Mouse (Mus musculus) kidney, embryonic 16.5 days (tissue): ENCODE data around the gene Aff1. TPM values are rescaled to one million over a fixed set of nuclear protein-coding genes. Genes with fewer than 3 reads are reported as not detected.
A peak's percentile ranks its signal among the peaks of the same experiment; 100 is the strongest.

Experiments used
- ATAC-seq: fragments of 200-750 bp; cut with Nextera tagmentation; 2 replicates; pipeline ENCODE4 v1.8.0; 2017; ENCODE audit warnings: moderate TSS enrichment; ENCODE audit not compliant: low FRiP score, low TSS enrichment
- H3K27ac ChIP-seq: fragments of 300-500 bp; sonication (generic); 2 replicates; pipeline ENCODE4 v1.5.1; 2014; ENCODE audit warnings: low read length
- H3K27me3 ChIP-seq: fragments of 300-500 bp; sonication (generic); 2 replicates; pipeline ENCODE4 v1.6.1; 2014; ENCODE audit warnings: low read length, control low read depth, mixed read lengths; ENCODE audit not compliant: insufficient read depth
- H3K36me3 ChIP-seq: fragments of 300-500 bp; sonication (generic); 2 replicates; pipeline ENCODE4 v1.6.1; 2014; ENCODE audit warnings: low read length, control low read depth, mixed read lengths; ENCODE audit not compliant: insufficient read depth
- H3K4me1 ChIP-seq: fragments of 300-500 bp; sonication (generic); 2 replicates; pipeline ENCODE4 v1.6.1; 2014; ENCODE audit warnings: low read length, control low read depth, mixed read lengths; ENCODE audit not compliant: insufficient read depth
- H3K4me2 ChIP-seq: fragments of 300-500 bp; sonication (generic); replicated peaks from 2 replicates; pipeline ENCODE4 v1.6.1; 2014; ENCODE audit warnings: low read depth, low read length
- H3K4me3 ChIP-seq: fragments of 300-500 bp; sonication (generic); 2 replicates; pipeline ENCODE4 v1.5.1; 2014; ENCODE audit warnings: mild to moderate bottlenecking, low read length
- H3K9ac ChIP-seq: fragments of 300-500 bp; sonication (generic); replicated peaks from 2 replicates; pipeline ENCODE4 v1.6.1; 2014; ENCODE audit warnings: low read length
- H3K9me3 ChIP-seq: fragments of 300-500 bp; sonication (generic); 2 replicates; pipeline ENCODE4 v1.6.1; 2016; ENCODE audit warnings: low read length, control low read depth
- WGBS: fragments of 180-500 bp; shearing (Covaris S2); extraction: QIAGEN DNeasy Blood & Tissue Kit; methylation state at CpG from one replicate; pipeline ENCODE4 v1.1.7; 2014; 5-methylcytosine and 5-hydroxymethylcytosine counted together
- polyA plus RNA-seq: library from polyadenylated mRNA; unstranded; fragments of >200 nt; fragmentation: Nextera tagmentation; extraction: Ambion mirVana; gene quantifications from 2 replicates; pipeline ENCODE4 v1.2.1, GENCODE M21; 2015

Gene Aff1
- polyA plus RNA-seq, 1 experiment from 2014 or later: 13.2 TPM

- 79% methylated on average over 4 of the region's 4 CpGs for WGBS
- Histone ChIP-seq H3K36me3 (peaks cover 5% of the 10 kb centered on the region), H3K9ac (no peak overlapping the region), H3K27me3 (no peaks in the 10 kb centered on the region), H3K4me2 (no peak overlapping the region), H3K27ac (no peak overlapping the region), H3K4me3 (no peak overlapping the region), H3K9me3 (peaks cover 9% of the 10 kb centered on the region), H3K4me1 (peaks cover 32% of the 10 kb centered on the region)
- no peak for ATAC-seq
Measured at GRCm38 (mm10) chr5:103762850-103763254, 70.7 kb downstream of the Aff1 start.

DNA sequence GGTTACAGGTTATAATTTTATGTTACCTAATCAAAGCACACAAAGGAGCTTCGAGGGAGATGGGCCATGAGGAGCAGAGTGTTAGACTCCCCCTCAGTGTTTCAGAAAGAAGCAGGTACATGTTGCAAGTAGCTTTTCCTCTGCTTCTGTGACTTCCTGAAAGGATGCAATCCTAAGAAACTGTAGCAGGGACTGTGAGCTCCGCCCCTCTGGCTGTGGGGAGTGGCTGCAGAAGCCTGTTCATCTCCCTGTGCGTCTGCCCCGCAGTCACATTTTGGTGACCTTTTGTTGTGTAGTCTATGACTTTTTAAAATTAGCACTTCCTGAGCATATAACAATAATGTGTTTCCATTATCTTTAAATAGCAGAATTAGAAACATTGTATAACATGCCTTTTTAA is 73.2 kb downstream of the Aff1 start:
- no peak overlapping the region for H3K4me3 ChIP-seq
- ATAC-seq: no peak

GRCm38 (mm10) chr5:103765758-103766431 is 73.7 kb downstream of the Aff1 start:
- Histone ChIP-seq H3K9ac (no peak overlapping the region), H3K4me1 (peaks cover 15% of the 10 kb centered on the region), H3K4me3 (no peak overlapping the region), H3K4me2 (no peak overlapping the region), H3K9me3 (peaks cover 9% of the 10 kb centered on the region), H3K27ac (no peak overlapping the region), H3K36me3 (peaks cover 5% of the 10 kb centered on the region), H3K27me3 (no peaks in the 10 kb centered on the region)
- WGBS: 93% methylated on average over 2 of the region's 2 CpGs
- no peak for ATAC-seq

More for the DNA sequence above, 73.2 kb downstream of the Aff1 start:
- Histone ChIP-seq H3K27me3 (no peaks in the 10 kb centered on the region), H3K4me1 (peaks cover 19% of the 10 kb centered on the region), H3K9ac (no peak overlapping the region), H3K4me2 (no peak overlapping the region), H3K9me3 (peaks cover 9% of the 10 kb centered on the region), H3K27ac (no peak overlapping the region), H3K36me3 (peaks cover 5% of the 10 kb centered on the region)
- 90% methylated on average over 4 of the region's 4 CpGs for WGBS

DNA sequence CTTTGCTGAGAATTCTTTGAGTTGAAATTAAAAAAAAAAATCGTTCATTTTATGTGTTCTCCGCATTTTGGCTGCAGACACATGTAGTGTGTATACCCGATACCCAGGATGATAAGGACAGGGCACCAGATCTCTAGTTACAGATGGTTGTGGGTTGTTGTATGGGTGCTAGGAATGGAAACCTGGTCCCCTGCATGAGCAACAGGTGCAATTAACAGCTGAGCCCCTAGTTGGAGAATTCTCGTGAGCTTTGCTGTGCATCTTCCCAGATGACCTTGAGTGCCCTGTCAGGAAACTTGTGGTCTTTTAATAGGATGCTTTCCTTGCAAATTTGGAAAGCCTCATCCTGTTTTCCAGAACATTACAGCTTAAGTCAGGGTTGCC is 74.2 kb downstream of the Aff1 start:
- no peak overlapping the region for H3K4me2 ChIP-seq
- no peak overlapping the region for H3K4me3 ChIP-seq
- ATAC-seq: no peak
- H3K9me3 ChIP-seq: peaks cover 9% of the 10 kb centered on the region
- no peak overlapping the region for H3K9ac ChIP-seq
- peaks cover 5% of the 10 kb centered on the region for H3K36me3 ChIP-seq
- H3K4me1 ChIP-seq: peaks cover 17% of the 10 kb centered on the region
- H3K27me3 ChIP-seq: no peaks in the 10 kb centered on the region
- H3K27ac ChIP-seq: no peak overlapping the region
- WGBS: 95% methylated on average over 4 of the region's 4 CpGs

- peaks cover 36% of the 10 kb centered on the region for H3K4me1 ChIP-seq
- no peak overlapping the region for H3K4me3 ChIP-seq
- 63% methylated on average over 3 of the region's 3 CpGs for whole genome bisulfite sequencing
- peaks cover 5% of the 10 kb centered on the region for H3K36me3 ChIP-seq
- H3K27me3 ChIP-seq: no peaks in the 10 kb centered on the region
- no peak overlapping the region for H3K27ac ChIP-seq
- ATAC-seq: no peak
- H3K4me2 ChIP-seq: no peak overlapping the region
- H3K9me3 ChIP-seq: peaks cover 9% of the 10 kb centered on the region
- no peak overlapping the region for H3K9ac ChIP-seq
Measured at GRCm38 (mm10) chr5:103768961-103769360, 76.8 kb downstream of the Aff1 start.

DNA sequence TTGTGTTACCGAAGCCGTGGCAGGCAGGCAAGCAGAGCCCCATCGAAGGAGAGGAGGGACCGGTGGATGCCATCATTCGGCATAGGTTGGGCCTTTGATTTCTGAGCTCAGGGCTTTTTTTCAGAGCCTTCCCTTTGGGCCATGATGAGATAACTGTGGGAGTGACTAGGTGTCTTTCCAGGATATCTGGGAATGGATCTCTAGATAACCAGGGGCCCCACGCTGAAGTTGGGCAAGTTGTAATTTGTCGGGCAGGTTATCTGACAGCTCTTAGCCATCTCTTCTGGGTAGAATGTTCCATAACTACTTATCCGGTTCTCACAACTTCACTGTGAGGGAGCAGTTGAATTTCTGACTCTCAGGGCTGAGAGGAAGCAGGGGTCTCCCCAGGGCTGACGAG is 77.5 kb downstream of the Aff1 start:
- Histone ChIP-seq H3K9me3 (peaks cover 9% of the 10 kb centered on the region), H3K4me1 (peaks cover 43% of the 10 kb centered on the region), H3K4me3 (no peak overlapping the region), H3K9ac (no peak overlapping the region), H3K27ac (no peak overlapping the region), H3K27me3 (no peaks in the 10 kb centered on the region), H3K4me2 (no peak overlapping the region), H3K36me3 (peaks cover 5% of the 10 kb centered on the region)
- no peak for ATAC-seq
- WGBS: 76% methylated on average over 9 of the region's 9 CpGs

- Histone ChIP-seq H3K4me2 (no peak overlapping the region), H3K36me3 (peaks cover 5% of the 10 kb centered on the region), H3K27me3 (no peaks in the 10 kb centered on the region), H3K9ac (no peak overlapping the region), H3K9me3 (peaks cover 9% of the 10 kb centered on the region), H3K27ac (peak overlapping the region; percentile 80), H3K4me3 (no peak overlapping the region), H3K4me1 (peaks cover 53% of the 10 kb centered on the region)
- WGBS: 73% methylated on average over 6 of the region's 6 CpGs
- ATAC-seq: no peak
Measured at GRCm38 (mm10) chr5:103770447-103771222, 78.5 kb downstream of the Aff1 start.

DNA sequence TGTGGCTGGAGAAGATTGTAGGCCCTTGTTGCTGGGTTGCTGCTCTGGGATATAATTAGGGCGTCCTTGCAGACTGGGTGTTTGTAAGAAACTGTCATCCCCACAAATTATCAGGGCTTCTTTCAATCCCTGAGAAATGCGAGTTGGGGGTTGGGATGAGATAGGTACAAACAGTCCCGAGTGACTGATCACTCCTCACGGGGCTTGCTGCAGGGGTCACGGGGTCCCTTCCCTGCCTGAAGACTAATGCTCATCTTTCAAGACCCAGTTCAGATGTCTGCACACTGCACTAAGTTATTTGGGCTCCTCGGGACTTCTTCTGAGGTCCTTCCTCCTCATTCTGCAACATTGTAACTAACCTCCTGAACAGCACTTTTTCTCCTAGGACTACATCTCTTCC is 79.2 kb downstream of the Aff1 start:
- peak overlapping the region; percentile 80 for H3K27ac ChIP-seq
- no peak overlapping the region for H3K9ac ChIP-seq
- H3K27me3 ChIP-seq: no peaks in the 10 kb centered on the region
- H3K4me2 ChIP-seq: no peak overlapping the region
- 30% methylated on average over 6 of the region's 6 CpGs for WGBS
- H3K4me3 ChIP-seq: no peak overlapping the region
- peaks cover 60% of the 10 kb centered on the region for H3K4me1 ChIP-seq
- no peaks in the 10 kb centered on the region for H3K36me3 ChIP-seq
- ATAC-seq: no peak
- 0 out of 2 replicates have a peak, but pooled peaks cover 2% of the 10 kb centered on the region for H3K9me3 ChIP-seq

GRCm38 (mm10) chr5:103772252-103772651 is 80.1 kb downstream of the Aff1 start:
- no peaks in the 10 kb centered on the region for H3K27me3 ChIP-seq
- H3K36me3 ChIP-seq: no peaks in the 10 kb centered on the region
- no peak overlapping the region for H3K4me3 ChIP-seq
- H3K4me1 ChIP-seq: peaks cover 66% of the 10 kb centered on the region
- peak overlapping the region; percentile 29; the same call in 1 of the 2 replicates for H3K9ac ChIP-seq
- H3K9me3 ChIP-seq: no peaks in the 10 kb centered on the region
- H3K4me2 ChIP-seq: peak overlapping the region; percentile 44
- WGBS: 14% methylated on average over 4 of the region's 4 CpGs
- ATAC-seq: peak; percentile 83
- H3K27ac ChIP-seq: peak overlapping the region; percentile 94

DNA sequence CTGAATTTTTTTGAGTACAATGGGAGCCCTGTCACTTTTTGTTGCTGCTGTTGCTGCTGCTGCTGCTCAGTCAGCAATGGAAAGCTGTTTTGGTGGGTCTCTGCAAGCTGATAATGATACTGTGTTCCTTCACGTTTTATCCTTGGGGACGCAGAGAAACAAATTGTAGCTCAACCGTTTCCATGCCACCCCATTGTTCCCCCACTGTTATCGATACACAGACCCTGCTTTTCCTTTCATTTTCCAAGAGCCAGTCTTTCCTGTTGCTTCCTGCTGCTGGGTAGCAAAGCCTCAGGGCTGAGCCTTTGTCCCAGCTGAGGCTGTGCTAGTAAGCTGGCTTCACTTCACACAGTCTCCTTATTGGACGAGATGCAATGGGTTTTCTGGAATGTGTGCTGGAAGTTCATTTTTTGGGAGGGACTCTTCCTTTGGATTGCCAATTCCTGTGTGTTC is 81.0 kb downstream of the Aff1 start:
- ATAC-seq: no peak
- 9% methylated on average over 5 of the region's 5 CpGs for WGBS
- Histone ChIP-seq H3K27me3 (no peaks in the 10 kb centered on the region), H3K4me1 (peaks cover 74% of the 10 kb centered on the region), H3K27ac (peak overlapping the region; percentile 94), H3K36me3 (no peaks in the 10 kb centered on the region), H3K9ac (peak overlapping the region; percentile 54), H3K9me3 (no peaks in the 10 kb centered on the region), H3K4me3 (peak overlapping the region; percentile 7; the same call in 1 of the 2 replicates), H3K4me2 (peak overlapping the region; percentile 44)
